Mouse (Mus musculus) cerebellum, adult 8-10 months (tissue): ENCODE measurements at regions not wholly inside any gene's neighbourhood (a gene's known extent, or its start where the extent isn't known, plus 50 kb on each side); places are given as distances from the start of the nearest gene placed in this dataset.

Experiments
- DNase-seq: peaks from one replicate; pipeline ENCODE4 v3.0.0; 2022

GRCm38 (mm10) chrX:58244544-58244943, 222.0 kb downstream of the Zic3 start:
- no peak for DNase-seq

GRCm38 (mm10) chrX:58256043-58256442, 233.5 kb downstream of the Zic3 start:
- DNase-seq: no peak

GRCm38 (mm10) chrX:58282903-58283302, 260.4 kb downstream of the Zic3 start:
- DNase-seq: no peak

DNA sequence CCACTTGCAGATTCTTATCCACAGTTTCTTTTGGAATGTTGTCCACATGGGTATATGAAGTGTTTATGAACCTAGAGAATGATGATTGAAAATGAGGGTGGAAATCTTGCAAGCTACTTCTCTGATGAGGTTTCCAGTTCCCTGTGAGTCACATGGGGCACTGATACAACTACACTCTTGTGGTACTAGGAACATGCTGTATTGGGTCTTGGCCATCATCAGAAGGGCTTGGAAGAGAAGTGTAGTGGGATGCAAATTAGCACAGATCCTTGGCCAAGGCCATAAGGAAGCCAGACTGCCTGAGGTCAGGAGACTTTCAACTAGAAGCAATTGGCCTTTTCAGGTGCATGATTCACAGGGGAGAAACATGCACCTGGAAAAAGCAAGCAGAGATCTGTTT, 300.3 kb downstream of the Zic3 start:
- DNase-seq: no peak

DNA sequence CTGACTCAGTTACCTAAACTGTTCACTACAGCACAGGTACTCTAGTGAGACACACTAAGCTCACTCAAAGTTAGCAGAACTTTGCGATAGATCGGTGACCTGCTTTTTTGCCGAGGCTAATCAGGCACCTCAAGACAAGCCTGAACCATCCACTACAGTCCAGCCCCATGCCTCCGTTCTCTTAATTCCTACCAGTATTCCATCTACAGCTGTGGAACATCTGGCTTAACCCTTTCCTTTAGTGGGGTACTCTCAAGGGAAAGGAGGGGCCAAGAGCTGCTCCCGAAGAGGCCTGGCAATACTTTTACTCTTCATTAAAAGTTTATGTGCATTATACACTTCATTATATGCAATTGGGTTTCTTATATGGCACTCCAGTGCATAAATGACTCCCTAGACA, 329.1 kb downstream of the Zic3 start:
- no peak for DNase-seq

GRCm38 (mm10) chrX:58377926-58378325, 355.4 kb downstream of the Zic3 start:
- peak; percentile 2 for DNase-seq
